In the genomic region with DNA sequence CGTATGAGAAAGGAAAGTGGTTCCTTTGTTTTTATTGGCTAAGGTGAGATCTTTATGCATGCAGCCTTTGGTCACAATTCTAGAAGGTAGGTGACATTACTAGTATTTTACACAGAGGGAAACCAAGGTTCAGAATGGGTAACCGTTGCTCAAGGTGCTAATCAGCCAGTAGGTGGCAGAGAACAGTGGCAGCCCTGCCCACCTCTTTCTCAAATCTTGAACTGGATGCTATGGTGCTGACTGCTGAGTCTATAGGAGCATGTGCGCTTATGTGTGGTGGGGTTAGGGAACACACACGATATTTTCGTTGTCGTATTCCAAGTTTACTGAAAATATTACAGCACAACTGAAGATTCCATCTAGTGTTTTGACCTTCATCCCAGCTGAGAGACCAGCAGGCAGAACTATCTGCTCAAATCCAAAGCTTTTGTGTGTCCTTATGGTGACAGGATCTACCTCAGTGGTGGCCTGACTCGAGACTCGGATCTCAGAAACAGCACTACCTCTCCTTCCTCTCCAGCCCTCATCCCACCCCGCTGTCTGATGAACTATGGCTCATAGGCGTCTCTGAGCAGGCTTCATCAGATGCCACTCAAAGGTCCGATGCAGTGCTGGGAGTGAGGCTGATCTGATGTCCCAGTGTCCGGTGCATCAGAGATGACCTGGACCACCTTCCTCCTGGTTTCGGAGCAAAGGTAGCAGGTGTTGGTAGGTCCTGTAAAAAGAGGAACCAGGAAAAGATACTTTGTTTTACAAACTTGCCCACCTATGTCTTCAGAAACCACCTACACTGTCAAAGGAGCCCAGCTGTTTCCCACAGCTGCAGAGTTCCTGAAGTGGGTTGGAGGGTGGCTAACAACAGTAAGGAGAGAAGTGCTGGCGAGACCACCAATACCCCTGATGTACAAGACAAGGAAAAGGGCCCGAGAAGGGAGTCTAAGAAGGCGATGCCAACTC, we compare ENCODE assay signal across 8 mouse cellular contexts. TPM values are rescaled to one million over a fixed set of nuclear protein-coding genes. Genes with fewer than 3 reads are reported as not detected.
DNase-seq lines count a peak whose midpoint lies in the region; ATAC-seq and TF ChIP-seq lines count a peak whose summit lies in the region.

No protein-coding gene starts in this region.

- 56% methylated on average over 16 of the region's 16 CpGs for WGBS in lung, embryonic 14.5 days
- 69% methylated on average over 16 of the region's 16 CpGs for WGBS in embryonic facial prominence, embryonic 13.5 days
- 64% methylated on average over 16 of the region's 16 CpGs for WGBS in intestine, postnatal 0 days

- H3K9me3 ChIP-seq in lung, embryonic 14.5 days (ENCODE audit: low read depth, low read length): no peaks in the 10 kb centered on the region
- H3K9me3 ChIP-seq in embryonic facial prominence, embryonic 13.5 days: no peaks in the 10 kb centered on the region
- H3K9me3 ChIP-seq in intestine, postnatal 0 days (ENCODE audit: control insufficient read depth): no peaks in the 10 kb centered on the region

- peak; percentile 66 for TF ChIP-seq CTCF in lung, embryonic 14.5 days (IDR thresholded peaks at IDR 0.05; ENCODE audit: low read depth)
- TF ChIP-seq CTCF in intestine, postnatal 0 days (IDR thresholded peaks at IDR 0.05; ENCODE audit: low read depth): peak; percentile 72

- no peaks in the 10 kb centered on the region for H3K27me3 ChIP-seq in lung, embryonic 14.5 days (ENCODE audit: insufficient read depth, low read length)
- H3K27me3 ChIP-seq in embryonic facial prominence, embryonic 13.5 days: no peaks in the 10 kb centered on the region
- H3K27me3 ChIP-seq in intestine, postnatal 0 days (replicated peaks; ENCODE audit: control insufficient read depth, insufficient read depth, low read length): no peaks in the 10 kb centered on the region

- H3K9ac ChIP-seq in lung, embryonic 14.5 days: peak overlapping the region; percentile 17
- H3K9ac ChIP-seq in embryonic facial prominence, embryonic 13.5 days: peak overlapping the region; percentile 66
- H3K9ac ChIP-seq in intestine, postnatal 0 days (ENCODE audit: low read depth, low read length): peak overlapping the region; percentile 50; the same call in 1 of the 2 replicates

- H3K27ac ChIP-seq in lung, embryonic 14.5 days (ENCODE audit: low read depth): peak overlapping the region; percentile 99
- peak overlapping the region; percentile 97 for H3K27ac ChIP-seq in embryonic facial prominence, embryonic 13.5 days
- H3K27ac ChIP-seq in intestine, postnatal 0 days (ENCODE audit: low read depth, low read length): peak overlapping the region; percentile 93

- intact Hi-C loops in left cerebral cortex, postnatal 36 days (cut with DNase I): no loop called here

- H3K36me3 ChIP-seq in lung, embryonic 14.5 days (ENCODE audit: insufficient read depth): no peaks in the 10 kb centered on the region
- H3K36me3 ChIP-seq in embryonic facial prominence, embryonic 13.5 days: no peaks in the 10 kb centered on the region
- H3K36me3 ChIP-seq in intestine, postnatal 0 days (ENCODE audit: control insufficient read depth, insufficient read depth): no peaks in the 10 kb centered on the region

- peaks cover 52% of the 10 kb centered on the region for H3K4me1 ChIP-seq in lung, embryonic 14.5 days (ENCODE audit: insufficient read depth)
- H3K4me1 ChIP-seq in embryonic facial prominence, embryonic 13.5 days: peaks cover 47% of the 10 kb centered on the region
- peaks cover 45% of the 10 kb centered on the region for H3K4me1 ChIP-seq in intestine, postnatal 0 days (replicated peaks; ENCODE audit: control insufficient read depth, insufficient read depth, low read length)

- H3K4me2 ChIP-seq in lung, embryonic 14.5 days: peak overlapping the region; percentile 64
- H3K4me2 ChIP-seq in embryonic facial prominence, embryonic 13.5 days: peak overlapping the region; percentile 75
- H3K4me2 ChIP-seq in intestine, postnatal 0 days (replicated peaks; ENCODE audit: low read depth): peak overlapping the region; percentile 71

- H3K4me3 ChIP-seq in lung, embryonic 14.5 days (ENCODE audit: low read depth, low read length): peak overlapping the region; percentile 27
- H3K4me3 ChIP-seq in embryonic facial prominence, embryonic 13.5 days: peak overlapping the region; percentile 39
- H3K4me3 ChIP-seq in intestine, postnatal 0 days (ENCODE audit: low read depth, low read length): peak overlapping the region; percentile 26; the same call in 1 of the 2 replicates

- no peak for ATAC-seq in lung, embryonic 14.5 days (ENCODE audit: insufficient read depth)
- ATAC-seq in embryonic facial prominence, embryonic 13.5 days (ENCODE audit: insufficient number of reproducible peaks, insufficient read depth, low FRiP score, low TSS enrichment, low read depth): no peak
- no peak for ATAC-seq in intestine, postnatal 0 days

- peak; percentile 39 for DNase-seq in lung, embryonic 14.5 days
- no peak for DNase-seq in lung, postnatal 25 days (ENCODE audit: low spot score)
- peak; percentile 83 for DNase-seq in naive thymus-derived CD4-positive, alpha-beta T cell, adult 2 months (ENCODE audit: low read depth)
- no peak for DNase-seq in left cerebral cortex, postnatal 36 days (ENCODE audit: low spot score in 2 of 2)
- DNase-seq in adrenal gland, postnatal 4 days (ENCODE audit: low spot score in 2 of 2): no peak
- DNase-seq in spleen, adult 12 weeks (ENCODE audit: low spot score): no peak

RNA-seq across cellular contexts. Expression of gene Btg2, which starts 18.9 kb away (rescaled TPM):
- 77.2 and 81.0 TPM in 2 replicates for polyA plus RNA-seq in lung, embryonic 14.5 days (2014; fragmentation: Nextera tagmentation; extraction: Ambion mirVana)
- polyA plus RNA-seq in embryonic facial prominence, embryonic 13.5 days (2015; fragmentation: Nextera tagmentation; extraction: Ambion mirVana): 21.2 and 24.2 TPM in 2 replicates
- polyA plus RNA-seq in intestine, postnatal 0 days (2015; fragmentation: Nextera tagmentation; extraction: Ambion mirVana): 30.0 and 32.6 TPM in 2 replicates
- 10 to 100 TPM; 12.4 to 44.2 TPM for total RNA-seq in left cerebral cortex, postnatal 36 days (2021)
- total RNA-seq in adrenal gland, postnatal 4 days (2021): 10 to 100 TPM; 25.6 to 27.8 TPM

RNA-seq across cellular contexts. Expression of gene Fmod, which starts 23.0 kb away (rescaled TPM):
- 173 and 174 TPM in 2 replicates for polyA plus RNA-seq in lung, embryonic 14.5 days (2014; fragmentation: Nextera tagmentation; extraction: Ambion mirVana)
- polyA plus RNA-seq in embryonic facial prominence, embryonic 13.5 days (2015; fragmentation: Nextera tagmentation; extraction: Ambion mirVana): 9.6 and 10.1 TPM in 2 replicates
- polyA plus RNA-seq in intestine, postnatal 0 days (2015; fragmentation: Nextera tagmentation; extraction: Ambion mirVana): 2.2 and 2.4 TPM in 2 replicates
- 10 to 100 TPM; 12.7 to 22.2 TPM for total RNA-seq in left cerebral cortex, postnatal 36 days (2021)
- 10 to 100 TPM; 18.5 to 28.1 TPM for total RNA-seq in adrenal gland, postnatal 4 days (2021)

RNA-seq across cellular contexts. Expression of gene Chit1, which starts 51.0 kb away (rescaled TPM):
- polyA plus RNA-seq in lung, embryonic 14.5 days (2014; fragmentation: Nextera tagmentation; extraction: Ambion mirVana): not detected in 2 replicates
- not detected in 2 replicates for polyA plus RNA-seq in embryonic facial prominence, embryonic 13.5 days (2015; fragmentation: Nextera tagmentation; extraction: Ambion mirVana)
- 0.25 TPM in 1 of 2 replicates, not detected in the other for polyA plus RNA-seq in intestine, postnatal 0 days (2015; fragmentation: Nextera tagmentation; extraction: Ambion mirVana)
- total RNA-seq in left cerebral cortex, postnatal 36 days (2021): under 1 TPM; 0.23 to 0.30 TPM
- not detected for total RNA-seq in adrenal gland, postnatal 4 days (2021)

Comparison
In these comparisons a context has a peak if more than half of its experiments do, and no peak if none do; other contexts are left out.
1. DNase-seq: peak in lung, embryonic 14.5 days (single experiment) and naive thymus-derived CD4-positive, alpha-beta T cell, adult 2 months (single experiment); none in lung, postnatal 25 days (single experiment), left cerebral cortex, postnatal 36 days (0 of 2), adrenal gland, postnatal 4 days (0 of 2) and spleen, adult 12 weeks (single experiment).
2. RNA of gene Fmod, which starts 23.0 kb away (polyA plus RNA-seq): 173 to 174 TPM in lung, embryonic 14.5 days; 9.6 to 10.1 TPM in embryonic facial prominence, embryonic 13.5 days and 2.2 to 2.4 TPM in intestine, postnatal 0 days; every median in the first group is over 10 times any median in the second.
3. Peak in every context shown above with its lines, with median percentiles within 50 percentile points of each other: H3K27ac ChIP-seq, H3K4me2 ChIP-seq, H3K4me3 ChIP-seq and H3K9ac ChIP-seq.